Mouse (Mus musculus) testis, adult 2 months (tissue): ENCODE measurements around the gene Tprn.

Source experiments
- CTCF ChIP-seq: fragments of 200-500 bp; IDR thresholded peaks from 2 replicates; pipeline ENCODE4 v1.5.1; 2012; ENCODE audit warnings: low read depth, mild to moderate bottlenecking, inconsistent platforms, low read length, moderate library complexity; ENCODE audit not compliant: control insufficient read depth, insufficient read depth, insufficient replicate concordance
- POLR2A ChIP-seq: fragments of 200-500 bp; IDR thresholded peaks from 2 replicates; pipeline ENCODE4 v1.6.1; 2012; ENCODE audit warnings: low read depth, mild to moderate bottlenecking, inconsistent platforms, low read length, moderate library complexity; ENCODE audit not compliant: control insufficient read depth

DNA sequence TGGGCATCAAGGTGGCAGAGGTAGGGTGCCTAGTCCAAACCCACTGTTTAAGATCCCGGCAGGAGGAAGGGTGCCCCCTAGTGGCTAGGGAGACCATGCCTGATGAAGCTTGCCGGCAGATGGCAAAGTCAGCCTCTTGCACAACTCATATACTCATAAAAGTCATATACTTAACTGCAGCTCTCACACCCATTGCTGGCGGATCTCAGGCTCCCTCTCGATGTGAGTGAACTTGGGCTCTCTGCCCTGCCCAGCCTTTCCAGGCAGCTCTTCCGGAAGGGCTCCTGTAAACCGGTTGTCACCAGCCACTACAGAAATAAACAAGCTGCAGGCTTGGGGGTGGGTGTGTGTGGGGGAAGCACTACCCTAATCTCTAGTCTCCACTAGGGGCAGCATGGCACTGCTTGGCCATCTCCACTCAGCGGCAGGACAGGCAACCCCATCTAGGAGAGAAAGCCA lies 34.0 kb upstream of the Tprn start:
- TF ChIP-seq CTCF = peak; percentile 84; the same call in 1 of the 2 replicates
- no peak for TF ChIP-seq POLR2A
